Mouse (Mus musculus) adrenal gland, adult (tissue): ENCODE results near the gene Galr3.
A peak's percentile ranks its signal among the peaks of the same experiment; 100 is the strongest.
"Not testable (repeated sequence)": the region's sequence is repeated elsewhere in the genome, so short reads cannot be mapped to it uniquely, and the experiment has no call there.

ENCODE experiments used
- DNase-seq, 2 experiments: peaks; one replicate each; pipeline ENCODE4 v3.0.0; 2022 to 2023; ENCODE audit warnings: low spot score in 1 of 2; ENCODE audit not compliant: inconsistent age in 2 of 2

The Galr3 gene

DNA sequence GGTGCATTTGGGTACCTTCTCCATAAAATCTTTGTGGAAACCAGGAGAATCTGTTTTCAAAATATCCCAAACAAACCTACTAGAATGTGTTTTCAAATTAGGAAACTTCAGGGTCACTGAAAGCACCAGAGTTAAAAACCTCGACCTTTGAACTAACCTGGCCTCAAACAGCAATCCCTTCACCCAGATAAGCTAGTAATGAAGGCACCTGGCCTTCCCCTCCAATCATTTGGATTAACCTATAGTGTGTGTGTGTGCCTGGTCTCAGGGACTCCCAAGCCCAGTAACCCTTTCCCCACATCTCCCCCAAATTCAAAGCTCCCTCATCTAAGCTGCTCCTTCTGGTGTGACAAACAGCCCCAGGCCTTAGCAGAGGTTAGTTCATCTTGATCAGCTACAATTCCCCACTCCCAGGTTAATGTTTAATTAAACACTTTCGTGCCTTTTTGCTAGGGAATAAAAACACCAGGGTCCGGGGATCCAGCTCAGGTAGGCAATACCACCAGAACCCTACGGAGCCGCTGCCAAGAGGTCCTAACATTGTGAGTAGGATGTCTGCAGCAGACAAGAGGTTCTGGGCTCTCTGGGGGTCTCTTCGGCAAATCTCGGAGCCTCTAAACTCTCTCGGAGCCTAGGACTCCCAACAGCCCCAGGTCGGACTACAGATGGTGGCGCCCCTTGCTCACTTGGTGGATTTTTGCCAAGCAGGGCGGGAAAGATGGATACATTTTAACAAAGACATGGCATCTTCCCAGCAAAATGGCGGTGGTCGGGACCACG, 15.0 kb upstream of the Galr3 start:
- no peak for DNase-seq

DNA sequence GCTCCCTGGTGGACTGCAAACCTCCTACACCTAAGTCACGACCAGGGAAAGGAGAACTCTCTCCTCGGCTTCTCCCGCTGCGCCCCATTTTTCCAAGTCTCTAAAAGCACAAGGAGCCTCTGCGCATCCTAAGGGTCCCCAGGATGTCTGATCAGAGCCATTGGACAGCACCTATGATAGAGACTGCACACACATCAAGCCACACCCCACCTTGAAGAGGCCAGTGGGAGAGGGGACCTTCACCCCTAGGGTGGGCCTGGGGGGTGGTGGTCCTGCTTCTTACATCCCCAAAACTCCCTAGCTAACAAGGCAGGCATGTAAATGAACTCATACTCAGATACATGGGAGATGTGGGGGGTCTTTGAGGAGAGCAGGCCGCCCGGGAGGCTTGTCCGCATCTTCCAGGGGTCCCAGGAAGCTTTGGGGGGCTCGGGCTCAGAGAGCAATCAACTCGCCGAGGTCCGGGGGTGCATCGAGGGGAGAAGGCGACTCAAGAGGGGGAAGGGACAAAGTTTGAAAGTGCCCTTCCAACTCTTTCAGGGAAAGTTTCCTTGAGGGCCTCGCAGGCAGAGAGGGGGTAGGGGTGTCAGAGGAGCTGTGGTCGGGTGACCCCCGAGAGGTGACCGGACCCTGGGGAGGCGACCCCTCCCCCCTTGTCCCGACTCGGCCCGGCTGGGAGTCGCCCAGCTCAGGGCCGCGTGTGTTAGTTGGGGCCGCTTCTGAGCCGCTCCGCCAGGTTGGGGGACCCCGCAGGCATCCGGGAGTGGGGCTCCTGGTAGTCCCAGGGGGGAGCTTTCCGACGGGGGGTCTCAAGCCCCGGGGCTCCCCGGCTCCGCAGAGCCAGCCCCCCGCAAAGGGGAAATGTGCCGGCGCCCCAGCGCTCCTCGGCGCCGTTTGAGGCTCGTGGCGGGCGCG, 14.1 kb upstream of the Galr3 start:
- peak; percentile 65 to 82 for DNase-seq

DNA sequence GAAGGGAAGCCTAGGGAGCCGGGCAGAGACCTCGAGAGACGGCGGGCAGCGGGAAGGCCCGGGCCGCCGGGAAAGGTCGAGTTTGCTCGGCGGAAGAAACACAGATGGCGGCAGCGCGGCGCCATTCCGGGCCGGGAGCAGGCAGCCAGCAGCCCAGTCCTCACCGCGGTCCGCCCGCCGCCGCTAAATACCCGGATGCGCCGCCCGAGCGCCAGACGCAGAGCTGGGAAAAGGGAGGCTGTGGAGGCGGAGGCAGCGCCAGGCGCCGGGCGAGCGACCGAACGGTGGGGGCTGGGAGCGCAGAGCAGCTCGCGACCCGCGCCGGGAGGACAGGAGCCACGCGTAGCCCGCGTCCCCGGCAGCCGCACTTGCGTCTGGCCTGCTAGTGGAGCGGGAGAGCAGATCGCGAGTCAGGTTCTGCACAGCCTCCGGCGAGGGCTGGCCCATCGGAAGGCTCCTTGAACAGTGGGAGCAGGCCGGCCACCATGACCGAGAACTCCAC, 13.4 kb upstream of the Galr3 start, which contains the start of gene H1f0:
Gene H1f0, plus strand, starts transcription at position 214 of the 502 bp plus-strand sequence.
- DNase-seq, result peak; percentile 96 to 98

DNA sequence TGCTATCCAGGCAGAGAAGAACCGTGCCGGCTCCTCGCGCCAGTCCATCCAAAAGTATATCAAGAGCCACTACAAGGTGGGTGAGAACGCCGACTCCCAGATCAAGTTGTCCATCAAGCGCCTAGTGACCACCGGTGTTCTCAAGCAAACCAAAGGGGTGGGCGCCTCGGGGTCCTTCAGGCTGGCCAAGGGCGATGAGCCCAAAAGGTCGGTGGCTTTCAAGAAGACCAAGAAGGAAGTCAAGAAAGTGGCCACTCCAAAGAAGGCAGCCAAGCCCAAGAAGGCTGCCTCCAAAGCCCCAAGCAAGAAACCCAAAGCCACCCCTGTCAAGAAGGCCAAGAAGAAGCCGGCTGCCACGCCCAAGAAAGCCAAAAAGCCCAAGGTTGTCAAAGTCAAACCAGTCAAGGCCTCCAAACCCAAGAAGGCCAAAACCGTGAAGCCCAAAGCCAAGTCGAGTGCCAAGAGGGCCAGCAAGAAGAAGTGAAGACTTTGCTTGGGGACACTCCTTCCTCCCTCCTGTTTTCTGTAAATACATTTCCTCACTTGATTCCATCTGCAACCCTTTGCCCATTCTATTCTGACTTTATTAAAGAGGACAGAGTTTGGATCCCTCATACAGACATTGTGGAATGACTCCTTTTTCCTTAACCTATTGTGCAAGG, 12.7 kb upstream of the Galr3 start:
- no peak for DNase-seq

DNA sequence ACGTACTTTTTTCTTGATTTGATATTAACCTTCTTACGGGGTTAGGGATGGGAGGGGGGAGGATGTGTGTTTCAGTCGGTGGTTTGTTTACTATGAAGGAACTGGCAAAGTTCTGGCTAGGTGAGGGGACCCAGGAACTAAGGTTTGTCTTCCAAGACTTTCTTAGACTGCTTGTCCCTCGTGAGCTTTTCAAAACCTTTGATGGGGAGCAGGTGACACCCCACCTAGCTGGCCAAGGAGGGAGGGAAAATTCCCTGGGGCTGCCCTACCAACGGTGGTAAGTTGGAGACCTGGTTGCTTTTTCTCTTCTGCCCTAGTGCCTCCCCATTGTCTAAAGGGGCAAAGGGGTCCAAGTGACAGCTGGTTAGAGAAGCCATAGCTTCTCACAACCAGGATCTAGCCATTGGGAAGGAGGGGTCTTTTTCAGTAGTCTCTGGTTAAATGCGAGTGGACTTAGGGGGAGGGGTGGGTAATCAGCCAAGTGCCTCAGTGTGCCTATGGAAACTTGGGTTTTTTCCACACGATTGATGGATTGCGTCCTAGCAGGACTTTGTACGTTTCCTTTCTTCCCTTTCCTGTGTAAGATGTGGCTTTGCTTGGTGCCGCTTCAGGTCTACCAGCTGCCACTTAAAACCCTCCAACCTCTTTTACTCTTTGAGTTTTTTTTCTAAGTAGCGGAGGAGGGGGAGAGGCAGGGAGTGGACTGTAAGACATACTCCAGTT, 12.0 kb upstream of the Galr3 start:
- DNase-seq, result peak in 1 of 2 experiments; percentile 80

DNA sequence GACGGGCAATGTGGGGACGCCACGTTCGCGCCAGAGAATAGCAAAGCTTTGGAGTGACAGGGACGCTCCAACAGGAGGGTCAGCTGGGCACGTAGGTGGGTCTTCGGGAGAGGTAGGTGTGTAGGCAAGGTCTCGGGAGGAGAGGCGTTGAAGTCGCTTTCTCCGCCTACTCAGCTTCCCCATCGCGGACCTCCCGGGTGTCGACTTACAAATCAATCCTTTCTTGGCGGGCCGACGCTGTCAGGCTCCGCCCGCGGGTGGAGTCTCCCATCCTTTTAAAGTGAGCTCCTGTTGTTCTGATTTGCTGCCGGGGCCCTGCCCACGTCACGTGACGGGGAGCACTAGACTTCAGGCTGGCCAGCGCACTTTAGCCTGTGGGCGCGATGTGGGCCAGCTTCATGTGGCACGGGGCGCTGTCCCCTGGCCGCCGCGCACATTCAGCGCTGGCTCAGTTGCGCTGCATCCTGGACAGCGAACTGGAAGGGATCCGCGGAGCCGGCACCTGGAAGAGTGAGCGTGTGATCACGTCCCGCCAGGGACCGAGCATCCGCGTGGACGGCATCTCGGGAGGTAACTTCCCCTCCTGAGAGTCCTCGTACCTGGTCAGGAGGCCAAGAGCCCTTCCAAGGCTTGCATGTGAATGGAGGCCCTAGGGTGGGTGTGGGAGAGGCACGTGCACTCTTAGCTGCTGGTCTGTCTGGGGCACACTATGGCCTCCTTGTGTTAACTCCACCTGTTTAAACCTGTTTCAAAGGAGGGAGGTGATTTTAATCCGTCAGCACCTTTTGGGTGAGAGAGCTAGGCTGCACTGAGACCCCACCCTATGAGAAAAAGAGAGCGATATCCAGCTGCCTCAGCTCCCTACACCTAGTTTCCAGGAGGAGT, 10.9 kb upstream of the Galr3 start:
- peak; percentile 95 to 96 for DNase-seq

DNA sequence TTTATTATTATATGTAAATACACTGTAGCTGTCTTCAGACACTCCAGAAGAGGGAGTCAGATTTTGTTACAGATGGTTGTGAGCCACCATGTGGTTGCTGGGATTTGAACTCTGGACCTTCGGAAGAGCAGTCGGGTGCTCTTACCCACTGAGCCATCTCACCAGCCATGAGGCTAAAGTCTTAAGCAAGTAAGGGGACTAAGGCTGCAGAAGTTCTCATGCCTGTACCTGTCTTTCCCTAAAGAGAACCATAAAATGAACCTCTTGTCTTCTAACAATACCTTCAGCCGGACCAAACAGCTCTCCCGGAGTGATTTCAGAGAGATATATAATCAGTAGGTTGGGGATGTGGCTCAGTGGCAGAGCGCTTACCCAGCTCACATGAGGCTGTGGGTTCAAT, 9.8 kb upstream of the Galr3 start:
- not testable (repeated sequence) for DNase-seq

DNA sequence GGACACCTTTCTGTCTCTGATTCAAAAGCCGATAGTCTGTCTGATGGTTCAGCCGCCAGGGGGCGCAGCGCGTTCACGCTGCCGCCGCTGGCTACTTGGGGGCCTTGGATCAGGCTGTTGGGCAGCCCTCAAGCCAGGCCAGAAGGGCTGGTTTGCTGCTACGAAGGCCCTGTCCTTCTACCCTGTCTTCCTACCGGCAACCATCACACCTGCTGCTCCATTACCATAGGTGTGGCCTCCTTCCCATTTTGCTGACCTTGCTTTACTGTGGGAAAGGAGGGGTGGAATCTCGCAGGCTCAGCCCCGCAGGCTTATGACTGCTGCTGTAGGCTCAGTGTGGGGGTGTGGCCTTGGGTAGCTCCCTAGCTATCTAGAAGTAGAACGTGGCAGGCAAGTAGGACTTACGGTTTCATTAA, 3.8 kb upstream of the Galr3 start:
- DNase-seq, result peak; percentile 81 to 92

DNA sequence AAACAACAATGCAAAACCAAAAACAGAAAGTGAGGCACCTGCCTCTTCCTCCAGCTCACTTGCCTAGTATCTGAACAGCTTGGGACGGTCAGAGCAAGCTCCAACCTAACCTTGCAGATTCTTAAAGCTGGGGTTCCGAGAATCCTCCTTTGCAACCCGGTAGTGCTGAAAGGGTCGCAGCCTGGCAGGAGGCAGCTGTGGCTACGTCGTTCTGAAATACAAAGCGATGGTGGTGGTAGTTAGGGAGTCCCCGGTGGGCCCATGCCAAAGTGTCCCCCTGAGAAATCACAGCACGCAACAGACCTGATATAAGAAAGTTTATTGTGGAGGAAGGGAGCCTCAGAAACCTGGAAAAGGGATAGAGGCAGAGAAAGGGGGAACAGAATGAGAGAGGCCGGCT, 3.4 kb upstream of the Galr3 start:
- no peak for DNase-seq

DNA sequence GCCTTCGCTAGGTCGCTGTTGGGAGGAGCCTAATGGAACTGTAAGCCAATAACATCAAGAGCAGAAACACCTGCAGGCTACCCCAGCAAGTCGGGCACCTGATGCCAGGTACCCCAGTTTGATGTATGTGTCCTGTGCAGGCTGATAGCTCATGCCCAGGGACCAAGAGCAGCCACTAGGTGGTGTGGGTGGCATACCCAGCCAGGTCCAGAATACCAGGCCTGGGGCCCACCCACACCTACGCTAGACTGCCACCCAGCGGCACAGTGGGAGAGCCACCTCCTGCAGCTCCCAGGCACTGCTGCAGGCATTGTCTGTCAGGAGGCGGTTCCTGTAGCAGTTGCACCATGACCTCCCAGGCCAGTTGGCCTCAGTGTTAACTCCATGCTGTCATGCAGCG, 2.8 kb upstream of the Galr3 start:
- peak; percentile 89 to 94 for DNase-seq

DNA sequence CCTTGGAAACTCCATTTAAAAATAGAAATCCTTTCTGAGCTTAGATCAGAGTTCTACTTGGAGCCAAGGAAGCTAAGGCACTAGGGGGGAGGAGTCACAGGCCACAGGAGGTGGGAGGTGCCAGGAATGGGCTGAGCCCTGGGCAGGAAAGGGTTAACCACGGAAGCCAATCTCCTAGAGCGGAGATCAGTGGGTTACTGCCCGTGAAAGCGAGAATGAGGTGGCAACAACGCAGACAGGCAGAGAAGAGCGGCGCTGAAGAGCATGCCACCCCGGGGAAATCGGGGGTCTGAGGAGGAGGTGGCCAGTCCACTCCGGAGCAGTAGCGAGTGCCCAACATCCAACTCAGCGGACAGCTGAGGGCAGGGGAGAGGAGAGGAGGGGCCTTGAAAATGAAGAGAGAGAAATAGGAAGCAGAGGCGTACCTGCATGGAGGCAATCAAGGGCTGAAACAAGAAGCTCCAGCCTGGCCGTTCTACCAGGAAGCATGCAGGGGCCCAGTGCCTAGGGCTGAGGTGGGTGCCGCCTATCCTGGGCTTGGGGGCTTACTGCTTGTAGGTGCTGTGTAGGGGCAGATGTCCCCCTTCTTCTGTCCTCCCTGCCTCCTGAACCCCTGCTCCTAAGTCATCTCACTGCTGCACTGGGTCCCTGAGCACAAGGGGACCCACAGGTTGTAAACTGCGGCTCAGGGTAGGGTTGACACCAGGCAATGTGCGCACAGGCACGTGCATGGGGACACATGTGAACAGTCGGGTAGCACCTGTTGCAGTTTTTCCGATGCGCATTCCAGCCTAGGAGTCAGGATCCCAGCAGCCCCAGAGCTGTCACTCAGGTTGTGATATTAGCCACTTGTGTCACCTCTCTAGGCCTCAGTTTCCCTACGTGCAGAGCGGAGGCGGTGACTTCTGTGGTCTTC, 926 bp upstream of the Galr3 start:
- DNase-seq, result no peak

DNA sequence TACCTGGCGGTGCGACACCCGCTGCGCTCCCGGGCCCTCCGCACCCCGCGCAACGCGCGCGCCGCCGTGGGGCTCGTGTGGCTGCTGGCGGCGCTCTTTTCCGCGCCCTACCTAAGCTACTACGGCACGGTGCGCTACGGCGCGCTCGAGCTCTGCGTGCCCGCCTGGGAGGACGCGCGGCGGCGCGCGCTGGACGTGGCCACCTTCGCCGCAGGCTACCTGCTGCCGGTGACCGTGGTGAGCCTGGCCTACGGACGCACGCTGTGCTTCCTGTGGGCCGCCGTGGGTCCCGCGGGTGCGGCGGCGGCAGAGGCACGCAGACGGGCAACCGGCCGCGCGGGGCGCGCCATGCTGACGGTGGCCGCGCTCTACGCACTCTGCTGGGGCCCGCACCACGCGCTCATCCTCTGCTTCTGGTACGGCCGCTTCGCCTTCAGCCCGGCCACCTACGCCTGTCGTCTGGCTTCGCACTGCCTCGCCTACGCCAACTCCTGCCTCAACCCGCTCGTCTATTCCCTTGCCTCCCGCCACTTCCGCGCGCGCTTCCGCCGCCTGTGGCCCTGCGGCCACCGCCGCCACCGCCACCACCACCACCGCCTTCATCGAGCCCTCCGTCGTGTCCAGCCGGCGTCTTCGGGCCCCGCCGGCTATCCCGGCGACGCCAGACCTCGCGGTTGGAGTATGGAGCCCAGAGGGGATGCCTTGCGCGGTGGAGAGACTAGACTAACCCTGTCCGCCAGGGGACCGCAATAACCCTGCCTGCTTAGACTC, 1.2 kb downstream of the Galr3 start:
- DNase-seq, result peak in 1 of 2 experiments; percentile 61

DNA sequence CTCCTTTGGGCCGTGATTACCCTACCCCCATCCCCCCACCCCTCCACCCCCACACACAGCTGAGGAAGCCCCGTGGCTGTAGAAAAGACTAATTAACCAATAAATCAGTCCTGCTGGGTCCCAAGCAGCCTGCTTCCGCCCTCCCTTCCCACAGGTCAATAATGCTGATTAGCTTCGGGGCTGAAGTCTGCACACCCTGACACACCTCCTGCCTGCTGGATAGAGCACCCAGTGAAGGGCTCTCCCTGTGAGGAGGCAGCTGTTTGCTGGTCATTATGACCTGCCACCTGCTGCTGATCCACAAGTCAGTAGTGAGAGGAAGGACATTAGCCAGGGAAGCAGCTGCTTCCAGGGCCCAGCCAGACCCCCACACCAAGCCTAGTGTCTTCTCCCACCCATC, 3.2 kb downstream of the Galr3 start:
- DNase-seq, result no peak

DNA sequence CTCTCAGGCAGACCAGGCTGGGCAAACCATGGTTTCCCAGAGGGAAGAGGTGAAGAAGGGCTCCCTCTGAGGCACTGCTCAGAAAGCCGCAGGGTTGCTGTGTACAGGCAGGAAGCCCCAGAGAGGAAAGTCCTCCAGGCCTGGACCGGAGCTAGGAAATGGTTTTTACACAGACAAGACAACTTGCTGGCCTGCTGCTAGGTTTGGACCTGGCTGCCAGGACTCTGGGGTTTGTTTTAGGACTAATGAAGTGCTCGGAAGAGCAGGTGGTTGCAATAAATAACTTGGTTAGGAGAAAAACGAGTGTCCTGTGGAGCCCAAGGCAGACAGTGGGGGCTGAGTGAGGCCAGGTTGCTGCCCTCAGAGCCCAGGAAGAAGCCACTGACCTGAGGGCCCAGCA, 6.5 kb downstream of the Galr3 start:
- no peak for DNase-seq

DNA sequence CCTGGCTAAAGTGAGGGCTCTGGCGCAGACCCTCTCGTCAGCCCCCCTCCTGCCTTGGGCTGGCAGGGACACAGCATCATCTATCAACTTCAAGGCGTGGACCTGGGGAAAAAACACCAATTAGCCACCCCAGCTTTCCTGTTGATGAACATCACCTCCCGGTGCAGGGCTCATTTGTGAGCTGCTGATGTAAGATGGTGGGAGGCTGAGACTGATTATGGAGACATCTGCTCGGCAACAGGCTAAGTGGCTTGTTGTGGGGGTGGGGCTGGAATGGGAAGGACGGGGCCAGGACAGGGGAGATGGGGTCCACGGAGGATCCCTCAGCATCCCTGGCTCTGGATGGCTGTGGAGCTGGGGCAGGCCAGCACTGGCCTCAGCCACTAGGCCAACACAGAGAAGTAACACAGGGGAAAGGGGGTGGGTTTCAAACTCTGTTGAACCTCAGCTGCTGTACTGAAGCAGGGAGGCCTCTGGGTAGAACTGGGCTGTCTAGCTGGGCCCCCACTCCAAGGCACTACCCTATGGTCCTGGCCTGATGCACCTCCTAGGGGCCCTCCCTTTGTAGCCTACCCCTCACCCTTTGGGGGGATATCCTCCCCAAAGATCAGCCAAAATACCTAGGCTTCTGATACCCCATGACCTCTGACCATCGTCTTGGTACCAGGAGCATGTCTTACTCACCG, 8.6 kb downstream of the Galr3 start:
- no peak for DNase-seq

DNA sequence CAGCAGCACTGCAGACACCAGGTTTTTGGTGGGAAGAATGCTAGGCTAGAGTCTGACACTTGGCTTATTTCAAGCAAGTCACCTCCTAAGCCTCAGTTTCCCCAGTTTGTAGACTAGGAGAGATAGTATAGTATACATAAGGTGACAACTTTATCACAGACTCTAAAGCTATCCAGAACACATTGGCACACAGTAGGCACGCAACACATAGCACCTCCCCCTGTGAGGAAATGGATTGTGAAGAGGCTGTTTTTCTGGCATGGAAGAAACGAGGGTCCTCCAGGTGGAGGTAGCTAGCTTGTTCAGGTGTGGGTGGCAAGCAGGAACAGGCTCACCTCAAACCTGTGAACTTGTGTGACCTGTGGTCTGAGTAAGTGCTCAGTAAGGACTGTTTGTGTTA, 9.3 kb downstream of the Galr3 start:
- DNase-seq, result no peak
